Mouse (Mus musculus): ENCODE data around the gene Rpl31.

The Rpl31 gene

GRCm38 (mm10) chr1:39368267-39368841, 712 bp downstream of the Rpl31 start:
- DNase-seq = peak; percentile 49

- no peak for DNase-seq
These were observed 2.8 kb downstream of the Rpl31 start for GRCm38 (mm10) chr1:39370431-39370830.

GRCm38 (mm10) chr1:39372220-39372843, 4.7 kb downstream of the Rpl31 start:
- DNase-seq = no peak

DNA sequence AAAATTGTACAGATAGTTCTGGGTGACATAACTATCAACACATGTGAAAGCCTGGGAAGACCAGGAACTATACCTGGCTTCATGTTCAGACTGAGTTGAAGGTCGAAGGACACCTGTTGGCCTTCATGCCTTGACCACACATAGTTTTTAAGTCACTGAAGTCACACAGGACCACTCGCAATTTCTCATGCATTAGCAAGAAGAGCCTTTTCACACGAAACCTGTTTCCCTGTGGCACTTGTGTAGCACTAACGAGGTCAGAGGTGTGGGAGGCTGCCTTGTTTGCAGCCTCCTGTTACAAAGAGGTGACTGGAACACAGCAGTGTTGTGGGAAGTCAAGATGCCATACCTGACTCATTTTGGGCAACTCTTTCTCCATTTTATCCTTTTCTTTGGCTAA, 5.7 kb downstream of the Rpl31 start:
- DNase-seq = no peak

DNA sequence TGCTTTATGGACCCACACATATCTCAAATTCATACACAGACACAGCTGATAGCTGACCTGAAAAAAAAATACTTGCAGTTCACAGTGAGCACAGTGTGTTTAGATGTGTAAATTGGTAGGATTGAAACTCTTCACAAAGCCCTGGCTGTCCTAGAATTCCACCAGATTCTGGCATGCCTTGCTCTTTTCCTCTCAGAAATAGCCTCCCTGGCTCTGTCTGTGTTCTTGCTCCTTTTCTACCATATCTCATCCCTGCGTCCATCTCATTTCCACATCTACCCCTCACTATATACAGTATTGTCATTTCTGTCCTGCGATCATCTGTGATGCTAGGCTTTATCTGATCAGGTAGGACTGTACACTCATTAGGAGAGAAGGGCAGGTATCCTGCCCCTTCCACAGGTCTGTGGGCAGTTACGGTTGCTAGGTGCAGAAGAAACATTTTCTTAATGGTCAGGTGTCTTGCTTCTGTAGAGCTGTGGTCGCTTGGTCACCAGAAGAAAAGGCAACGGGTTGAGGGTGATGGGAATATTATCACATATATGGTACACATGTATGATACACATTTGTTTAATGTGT, 6.7 kb downstream of the Rpl31 start:
- DNase-seq = no peak

GRCm38 (mm10) chr1:39376121-39376520, 8.5 kb downstream of the Rpl31 start:
- DNase-seq = no peak

- DNase-seq = no peak
These were observed 9.1 kb downstream of the Rpl31 start for GRCm38 (mm10) chr1:39376726-39377240.

GRCm38 (mm10) chr1:39378540-39378939, 10.9 kb downstream of the Rpl31 start:
- DNase-seq = no peak

GRCm38 (mm10) chr1:39379021-39379420, 11.4 kb downstream of the Rpl31 start:
- DNase-seq = no peak

- no peak for DNase-seq
These were observed 13.4 kb downstream of the Rpl31 start for GRCm38 (mm10) chr1:39381017-39381416.

- no peak for DNase-seq
These were observed 17.3 kb downstream of the Rpl31 start for GRCm38 (mm10) chr1:39384914-39385313.

DNA sequence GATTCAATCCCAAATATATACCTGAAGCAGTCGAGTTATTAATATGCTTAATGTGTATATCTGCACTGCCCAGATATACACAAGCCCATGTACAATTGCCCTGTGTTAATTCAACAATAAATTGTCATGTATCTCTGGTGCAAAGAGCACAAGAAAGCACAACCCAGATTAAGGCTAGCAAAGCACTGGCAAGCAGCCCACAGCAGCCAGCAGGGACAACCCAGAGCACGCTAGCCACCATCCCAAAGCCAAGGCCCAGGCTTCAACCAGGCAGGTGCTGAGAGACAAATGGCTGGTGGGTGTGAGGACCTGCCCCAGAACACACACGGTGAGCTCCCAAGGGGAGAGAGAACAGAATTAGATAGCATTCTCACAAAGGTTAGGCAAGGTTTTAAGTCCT, 18.8 kb downstream of the Rpl31 start:
- no peak for DNase-seq

DNA sequence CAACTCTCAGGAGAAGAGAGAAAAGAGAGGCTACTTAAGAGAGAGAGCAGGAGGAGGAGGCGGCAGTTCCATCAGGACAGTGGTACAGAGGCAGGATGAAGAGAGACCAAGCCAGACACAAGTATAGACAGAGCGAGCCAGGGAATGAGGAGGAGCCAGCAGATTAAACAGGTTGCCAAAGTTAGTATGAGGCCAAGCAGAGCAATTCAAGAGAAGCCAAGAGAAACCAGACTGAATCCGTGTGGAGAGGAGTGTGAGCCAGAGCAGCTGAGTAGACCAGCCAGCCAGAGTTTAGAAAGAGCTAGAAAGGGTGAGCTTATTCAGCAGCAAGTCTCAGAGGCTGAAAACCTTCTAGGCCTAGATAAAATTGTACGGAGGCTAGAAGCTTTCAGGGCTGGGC, 19.9 kb downstream of the Rpl31 start:
- DNase-seq = no peak

DNA sequence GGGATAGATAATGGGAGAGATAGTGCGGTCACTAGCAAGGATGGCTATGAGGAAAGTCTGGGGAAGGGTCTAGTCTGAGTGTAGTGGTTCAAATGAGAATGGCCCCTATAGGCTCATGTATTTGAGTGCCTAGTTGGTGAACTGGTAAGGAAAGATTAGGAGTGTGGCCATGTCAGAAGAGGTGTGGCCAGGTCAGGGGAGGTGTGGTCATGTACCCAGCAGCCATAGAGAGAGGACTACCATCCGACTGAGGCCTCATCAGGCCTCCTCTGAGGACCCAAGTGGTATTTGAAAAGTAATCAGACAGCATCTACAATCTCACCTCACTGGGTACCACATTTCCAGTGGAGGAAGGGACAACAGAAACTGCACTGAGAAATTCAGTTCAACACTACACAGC, 20.5 kb downstream of the Rpl31 start:
- no peak for DNase-seq

DNA sequence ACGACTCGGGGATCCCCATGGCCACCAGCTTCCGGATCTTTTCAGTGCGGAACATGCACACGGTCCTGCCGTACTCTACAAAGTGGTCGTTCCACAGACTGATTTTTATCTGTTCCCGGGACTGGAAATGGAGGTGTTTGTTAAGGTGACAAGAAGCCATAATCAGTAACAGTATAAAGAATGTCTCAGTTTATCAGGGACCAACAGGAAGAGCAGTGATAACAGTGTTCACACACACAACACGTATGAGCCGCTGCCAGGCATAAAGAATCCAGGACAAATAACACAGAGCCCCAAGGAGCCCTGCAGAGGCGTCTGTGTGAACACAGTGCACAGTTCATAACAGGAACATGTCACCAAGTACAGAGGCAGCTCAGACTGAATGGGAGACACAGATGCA, 21.7 kb downstream of the Rpl31 start:
- DNase-seq = no peak

GRCm38 (mm10) chr1:39391652-39392051, 24.0 kb downstream of the Rpl31 start:
- no peak for DNase-seq

DNA sequence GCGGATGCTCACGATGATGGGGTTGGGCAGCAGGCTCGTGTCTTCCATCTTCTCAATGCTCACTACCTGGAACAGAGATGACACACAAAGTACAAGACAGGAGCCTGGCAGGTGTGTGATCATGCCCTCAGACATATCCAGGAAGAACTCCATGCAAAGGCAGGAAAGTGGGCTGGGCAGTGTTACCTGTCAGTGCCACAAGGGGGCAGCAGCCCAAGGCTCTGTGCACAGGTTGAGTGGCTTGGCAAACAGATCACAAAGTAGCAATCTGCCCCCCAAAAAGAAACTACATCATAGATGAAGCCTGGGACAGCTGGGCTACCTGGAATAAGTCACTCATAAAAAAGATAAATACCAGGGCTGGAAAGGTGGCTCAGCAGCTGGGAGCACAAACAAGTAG, 24.5 kb downstream of the Rpl31 start:
- peak; percentile 85 for DNase-seq

DNA sequence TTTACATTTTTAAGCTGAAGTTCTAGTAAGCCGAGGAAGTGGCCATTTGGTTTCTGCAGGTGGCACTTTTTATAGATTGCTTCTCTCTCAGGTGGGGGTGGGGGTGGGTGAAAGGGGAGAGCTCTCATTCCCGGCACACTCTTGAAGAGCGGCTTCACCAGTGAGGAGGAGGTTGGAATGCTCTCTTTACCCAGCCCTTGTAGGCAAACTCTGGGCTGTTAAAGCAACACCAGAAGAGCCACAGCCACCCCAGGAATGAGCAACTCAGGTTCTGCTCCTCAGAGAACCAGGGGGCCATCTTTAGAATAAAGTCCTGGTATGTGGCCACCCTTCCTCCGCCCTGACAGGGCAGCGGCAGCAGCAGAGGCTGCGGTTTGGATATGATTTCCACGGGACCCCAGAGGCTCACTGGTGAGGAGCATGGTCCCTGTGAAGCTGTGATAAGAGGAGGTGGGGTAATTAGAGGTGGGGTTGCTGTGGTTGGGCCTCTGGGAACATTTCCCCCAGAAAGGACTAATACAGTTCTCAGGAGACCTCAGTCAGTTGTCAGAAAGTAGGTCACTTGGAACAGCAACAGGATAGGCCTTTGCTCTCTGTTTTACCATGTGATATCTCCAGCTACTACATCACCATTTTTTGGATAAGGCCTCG, 25.7 kb downstream of the Rpl31 start:
- DNase-seq = no peak

DNA sequence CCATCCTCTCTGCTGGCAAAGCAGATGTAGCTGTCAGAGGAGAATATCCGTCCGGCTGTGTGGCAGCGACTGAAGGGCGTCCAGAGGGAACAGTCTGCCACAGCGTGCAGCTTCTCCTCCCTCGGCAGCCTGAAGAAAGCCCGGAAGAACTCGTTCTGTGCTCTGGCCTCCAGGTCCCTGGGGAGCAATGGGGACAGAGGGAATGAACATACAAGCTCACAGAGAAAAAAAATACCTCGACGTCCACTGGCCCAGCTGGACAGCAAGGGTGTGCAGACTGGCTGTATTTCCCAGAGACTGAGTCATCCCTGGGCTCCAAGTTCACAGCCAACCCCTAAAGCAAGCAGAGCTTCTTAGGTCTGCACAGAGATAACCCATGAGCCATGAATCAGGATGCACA, 26.5 kb downstream of the Rpl31 start:
- peak; percentile 66 for DNase-seq

DNA sequence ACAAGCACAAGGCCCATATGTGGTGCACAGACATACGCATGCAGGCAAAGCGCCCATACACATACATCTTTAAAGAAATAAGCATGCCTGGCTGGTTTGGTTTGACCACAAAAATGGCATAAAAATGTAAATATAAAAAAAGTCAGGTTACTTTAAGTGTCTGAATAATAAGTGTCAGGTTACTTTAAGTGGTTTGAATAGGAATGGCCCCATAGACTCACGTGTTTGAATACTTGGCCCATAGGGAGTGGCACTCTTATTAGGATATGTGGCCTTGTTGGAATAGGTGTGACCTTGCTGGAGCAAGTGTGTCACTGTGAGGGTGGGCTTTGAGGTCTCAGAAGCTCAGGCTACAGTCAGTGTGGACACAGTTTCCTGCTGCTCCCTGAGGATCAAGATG, 27.0 kb downstream of the Rpl31 start:
- DNase-seq = no peak

DNA sequence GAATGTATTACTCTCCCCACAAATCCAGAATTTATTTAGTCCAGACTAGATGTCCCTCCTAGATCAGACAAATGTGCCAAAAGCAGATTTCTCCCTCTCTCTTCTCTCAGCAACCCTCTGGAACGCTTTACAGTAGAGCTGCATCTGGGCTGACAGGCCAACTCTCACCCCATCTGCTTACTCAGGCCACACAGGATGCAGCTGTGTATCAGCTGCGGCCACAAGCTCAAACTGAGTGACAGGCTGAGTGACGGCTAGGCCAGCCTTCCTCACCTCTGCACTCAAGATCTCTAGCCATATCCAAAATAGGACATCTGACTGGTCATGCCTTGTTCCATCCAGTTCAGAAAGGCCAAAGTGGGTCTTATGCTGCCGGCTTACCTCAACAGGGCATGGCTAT, 28.7 kb downstream of the Rpl31 start:
- peak; percentile 39 for DNase-seq

GRCm38 (mm10) chr1:39398284-39398683, 30.6 kb downstream of the Rpl31 start:
- no peak for DNase-seq

GRCm38 (mm10) chr1:39399228-39399627, 31.6 kb downstream of the Rpl31 start:
- DNase-seq = no peak

DNA sequence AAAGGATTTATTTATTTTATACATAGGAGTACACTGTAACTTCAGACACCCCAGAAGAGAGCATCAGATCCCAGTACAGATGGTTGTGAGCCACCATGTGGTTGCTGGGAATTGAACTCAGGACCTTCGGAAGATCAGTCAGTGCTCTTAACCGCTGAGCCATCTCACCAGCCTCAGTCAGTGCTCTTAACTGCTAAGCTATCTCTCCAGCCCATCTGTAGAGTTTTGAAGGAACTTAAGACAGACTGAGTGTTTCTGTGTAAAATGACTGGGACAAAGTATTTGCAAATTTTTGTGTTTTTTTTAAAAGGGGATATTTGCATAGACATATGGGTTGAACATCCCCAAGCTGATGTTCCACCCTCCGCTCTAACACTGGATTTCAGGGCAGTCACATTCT, 32.5 kb downstream of the Rpl31 start:
- no peak for DNase-seq

Measured in kidney, postnatal 10 days (tissue).